Mouse (Mus musculus) CH12.LX (cell line): ENCODE data around the gene Celf2. TPM values are rescaled to one million over a fixed set of nuclear protein-coding genes. Genes with fewer than 3 reads are reported as not detected.
A peak's percentile ranks its signal among the peaks of the same experiment; 100 is the strongest.

Source experiments
- DNase-seq: peaks from one replicate; pipeline ENCODE4 v3.0.0-alpha.2; 2013; ENCODE audit errors: extremely low read depth
- H3K27ac ChIP-seq: 2 replicates; pipeline ENCODE4 v1.5.1; 2012; ENCODE audit warnings: low read depth, mild to moderate bottlenecking, control low read depth, moderate library complexity; ENCODE audit not compliant: insufficient read depth
- H3K27me3 ChIP-seq: replicated peaks from 2 replicates; pipeline ENCODE3; 2012; ENCODE audit warnings: inconsistent platforms
- H3K36me3 ChIP-seq, 2 experiments: replicated peaks in 1 of 2; 2 replicates each; pipeline versions ENCODE3 to v1.6.1; 2012; ENCODE audit warnings: inconsistent platforms in 1 of 2, low read length in 1 of 2, mild to moderate bottlenecking in 1 of 2, mixed read lengths in 1 of 2, moderate library complexity in 1 of 2; ENCODE audit not compliant: control insufficient read depth in 1 of 2, insufficient read depth in 1 of 2
- H3K4me1 ChIP-seq, 2 experiments: 2 replicates each; pipeline ENCODE4 v1.6.1; 2012; ENCODE audit warnings: inconsistent platforms in 1 of 2, moderate library complexity in 1 of 2; ENCODE audit not compliant: insufficient read depth in 2 of 2, control insufficient read depth in 1 of 2
- H3K4me2 ChIP-seq: 2 replicates; pipeline ENCODE4 v1.6.1; 2012; ENCODE audit warnings: low read depth, mild to moderate bottlenecking, control low read depth; ENCODE audit not compliant: poor library complexity, insufficient read depth, severe bottlenecking
- H3K4me3 ChIP-seq, 3 experiments: fragments of 150-350 bp in 1 of 3; sonication (generic) in 1 of 3; replicated peaks in 1 of 3; 2 replicates each; pipeline versions ENCODE3 to v1.5.1; 2011 to 2012; ENCODE audit warnings: low read depth in 2 of 3, low read length in 2 of 3, mild to moderate bottlenecking in 2 of 3, moderate library complexity in 2 of 3, control low read depth in 1 of 3, improper control_type of control experiment in 1 of 3, inconsistent platforms in 1 of 3, mixed read lengths in 1 of 3; ENCODE audit not compliant: poor library complexity in 1 of 3
- H3K79me2 ChIP-seq: replicated peaks from 2 replicates; pipeline ENCODE4 v1.6.1; 2012; ENCODE audit warnings: mild to moderate bottlenecking, moderate library complexity; ENCODE audit not compliant: control insufficient read depth, poor library complexity, insufficient read depth, severe bottlenecking; ENCODE audit errors: extremely low read depth
- H3K9ac ChIP-seq: 2 replicates; pipeline ENCODE4 v1.6.1; 2012; ENCODE audit warnings: low read depth, mild to moderate bottlenecking, control low read depth, moderate library complexity; ENCODE audit not compliant: insufficient read depth
- H3K9me3 ChIP-seq: replicated peaks from 2 replicates; pipeline ENCODE3; 2012; ENCODE audit warnings: low read length, inconsistent platforms, mixed read lengths
- BHLHE40 ChIP-seq: IDR thresholded peaks from 2 replicates; pipeline ENCODE4 v1.6.1; 2011; ENCODE audit warnings: mild to moderate bottlenecking, low read depth, low read length, improper control_type of control experiment
- CHD1 ChIP-seq: IDR thresholded peaks from 2 replicates; pipeline ENCODE4 v1.6.1; 2012; ENCODE audit warnings: low read depth, low read length, improper control_type of control experiment, inconsistent platforms
- EP300 ChIP-seq: IDR thresholded peaks from 2 replicates; pipeline ENCODE4 v1.6.1; 2011; ENCODE audit warnings: low read length, improper control_type of control experiment
- HCFC1 ChIP-seq: IDR thresholded peaks from 2 replicates; pipeline ENCODE4 v1.6.1; 2012; ENCODE audit warnings: low read depth, mild to moderate bottlenecking, inconsistent platforms, low read length, improper control_type of control experiment
- IRF4 ChIP-seq: IDR thresholded peaks from 2 replicates; pipeline ENCODE4 v1.6.1; 2014; ENCODE audit warnings: low read depth, mild to moderate bottlenecking, inconsistent platforms, low read length, improper control_type of control experiment
- JUND ChIP-seq: conservative IDR thresholded peaks from 2 replicates; pipeline ENCODE4 v1.6.1; 2011; ENCODE audit warnings: low read depth, low read length, improper control_type of control experiment
- MEF2A ChIP-seq: IDR thresholded peaks from 2 replicates; pipeline ENCODE4 v1.6.1; 2014; ENCODE audit warnings: low read depth, mild to moderate bottlenecking, inconsistent platforms, low read length, improper control_type of control experiment, borderline replicate concordance
- MXI1 ChIP-seq: IDR thresholded peaks from 2 replicates; pipeline ENCODE4 v1.6.1; 2011; ENCODE audit warnings: mild to moderate bottlenecking, low read depth, low read length, improper control_type of control experiment
- NRF1 ChIP-seq: IDR thresholded peaks from 2 replicates; pipeline ENCODE4 v1.6.1; 2014; ENCODE audit warnings: low read depth, mild to moderate bottlenecking, inconsistent platforms, low read length, improper control_type of control experiment, moderate library complexity
- RAD21 ChIP-seq: IDR thresholded peaks from 2 replicates; pipeline ENCODE4 v1.6.1; 2011; ENCODE audit warnings: low read depth, mild to moderate bottlenecking, low read length, improper control_type of control experiment, moderate library complexity
- TBP ChIP-seq: conservative IDR thresholded peaks from 2 replicates; pipeline ENCODE4 v1.6.1; 2011; ENCODE audit warnings: low read depth, low read length, improper control_type of control experiment
- UBTF ChIP-seq: IDR thresholded peaks from 2 replicates; pipeline ENCODE4 v1.6.1; 2012; ENCODE audit warnings: low read depth, mild to moderate bottlenecking, inconsistent platforms, low read length, improper control_type of control experiment, moderate library complexity
- USF1 ChIP-seq: IDR thresholded peaks from 2 replicates; pipeline ENCODE4 v1.6.1; 2014; ENCODE audit warnings: low read depth, mild to moderate bottlenecking, inconsistent platforms, low read length, improper control_type of control experiment
- ZC3H11A ChIP-seq: IDR thresholded peaks from 2 replicates; pipeline ENCODE4 v1.6.1; 2012; ENCODE audit warnings: low read depth, mild to moderate bottlenecking, inconsistent platforms, low read length, improper control_type of control experiment
- ZNF384 ChIP-seq: IDR thresholded peaks from 2 replicates; pipeline ENCODE4 v1.6.1; 2012; ENCODE audit warnings: low read depth, low read length, improper control_type of control experiment, inconsistent platforms
- dilution Hi-C: fragments of 300-500 bp; cut with MboI; formaldehyde crosslinking; loops from 2 replicates; pipeline ENCODE4 v1.14.3; 2020; ENCODE audit warnings: low sequenced_read_pairs; ENCODE audit not compliant: extremely low pct_unique_long_range_greater_than_20kb, extremely low pct_ligation_motif_present
- in situ Hi-C: fragments of 300-500 bp; cut with MboI; formaldehyde crosslinking; loops from 3 replicates; pipeline ENCODE4 v1.14.3; 2019; ENCODE audit warnings: low sequenced_read_pairs, low pct_ligation_motif_present, low pct_unique_long_range_greater_than_20kb, mixed read lengths
- polyA plus RNA-seq: library from polyadenylated mRNA; unstranded; fragments of >175 nt; gene quantifications from 2 replicates; pipeline ENCODE4 v1.2.1, GENCODE M21; 2012; ENCODE audit warnings: low read depth; ENCODE audit not compliant: insufficient read length
- total RNA-seq, 2 experiments: library from RNA; depleted of rRNA; stranded (reverse); fragments of 300-350 nt in 1 of 2; fragments of >200 nt in 1 of 2; gene quantifications; 2 replicates each; pipeline ENCODE4 v1.2.3; 2012 to 2014

Celf2 gene
- total and polyA plus RNA-seq, 3 experiments: 51.0 to 143 (median 103) TPM

DNA sequence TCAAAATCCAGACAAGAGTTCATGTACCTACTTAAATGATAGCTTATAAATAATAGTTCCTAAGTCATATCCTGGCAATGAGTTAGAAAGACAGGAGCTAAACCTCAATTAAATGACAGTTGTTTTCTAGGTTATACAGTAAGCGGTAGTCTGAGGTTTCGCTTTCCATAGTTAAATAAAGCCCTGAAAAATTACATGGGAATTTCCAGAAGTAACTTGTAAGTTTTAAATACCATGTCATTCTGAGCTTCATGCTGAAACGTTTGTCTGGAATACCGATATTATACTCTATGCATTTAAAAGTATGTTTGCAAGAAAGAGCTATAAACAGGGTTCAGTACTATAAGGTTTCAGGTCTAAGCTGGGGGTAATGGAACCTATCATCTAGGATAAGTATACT, 862.3 kb downstream of the Celf2 start:
- H3K79me2 ChIP-seq: peaks cover 16% of the 10 kb centered on the region
- H3K4me2 ChIP-seq: peak overlapping the region; percentile 96; the same call in 1 of the 2 replicates
- H3K9ac ChIP-seq: peak overlapping the region; percentile 53
- no peaks in the 10 kb centered on the region for H3K9me3 ChIP-seq
- DNase-seq: no peak
- H3K4me3 ChIP-seq: peak overlapping the region in 1 of 3 experiments; percentile 26
- TF ChIP-seq IRF4: peak; percentile 69
- 0 out of 2 replicates have a peak, but pooled peaks have one; percentile 76 for TF ChIP-seq CHD1
- peak; percentile 61 for TF ChIP-seq EP300
- TF ChIP-seq MXI1: no peak
- 0 out of 2 replicates have a peak, but pooled peaks have one; percentile 0 for TF ChIP-seq TBP
- TF ChIP-seq BHLHE40: peak; percentile 48; the same call in 1 of the 2 replicates
- TF ChIP-seq ZC3H11A: no peak
- TF ChIP-seq MEF2A: peak; percentile 63; the same call in 1 of the 2 replicates
- H3K4me1 ChIP-seq: peaks cover 21 to 75% of the 10 kb centered on the region in 2 experiments
- dilution Hi-C loops (no loop called here), in situ Hi-C loops (no loop called here)
- H3K27ac ChIP-seq: no peak overlapping the region
- peaks cover 0 to 31% of the 10 kb centered on the region in 2 experiments for H3K36me3 ChIP-seq
- no peaks in the 10 kb centered on the region for H3K27me3 ChIP-seq

- peak overlapping the region; percentile 53; the same call in 1 of the 2 replicates for H3K9ac ChIP-seq
- TF ChIP-seq MEF2A: no peak
- no peak for TF ChIP-seq UBTF
- no peak for TF ChIP-seq JUND
- TF ChIP-seq ZNF384: no peak
- TF ChIP-seq NRF1: no peak
- no peak for TF ChIP-seq EP300
- TF ChIP-seq HCFC1: no peak
- no peak for TF ChIP-seq CHD1
- no peak for TF ChIP-seq USF1
- TF ChIP-seq RAD21: no peak
- TF ChIP-seq IRF4: no peak
- no peak overlapping the region for H3K4me3 ChIP-seq
- dilution Hi-C loops (no loop called here), in situ Hi-C loops (no loop called here)
- peaks cover 24 to 81% of the 10 kb centered on the region in 2 experiments for H3K4me1 ChIP-seq
- H3K79me2 ChIP-seq: peaks cover 18% of the 10 kb centered on the region
- H3K36me3 ChIP-seq: peaks cover 0 to 27% of the 10 kb centered on the region in 2 experiments
- no peaks in the 10 kb centered on the region for H3K9me3 ChIP-seq
- no peaks in the 10 kb centered on the region for H3K27me3 ChIP-seq
- peak overlapping the region; percentile 96 for H3K4me2 ChIP-seq
- H3K27ac ChIP-seq: peak overlapping the region; percentile 41; the same call in 1 of the 2 replicates
- DNase-seq: no peak
Measured at GRCm38 (mm10) chr2:6646325-6646724, 863.0 kb downstream of the Celf2 start.
